Mouse (Mus musculus) liver, embryonic 12.5 days (tissue): ENCODE measurements around the gene Rflna. TPM values are rescaled to one million over a fixed set of nuclear protein-coding genes. Genes with fewer than 3 reads are reported as not detected.

Experiments used
- ATAC-seq: fragments of 200-750 bp; cut with Nextera tagmentation; 2 replicates; pipeline ENCODE4 v1.8.0; 2017; ENCODE audit warnings: moderate number of reproducible peaks, mild to moderate bottlenecking, moderate library complexity
- H3K27ac ChIP-seq: fragments of 300-500 bp; sonication (generic); 2 replicates; pipeline ENCODE4 v1.5.1; 2016; ENCODE audit warnings: mild to moderate bottlenecking
- H3K27me3 ChIP-seq: fragments of 300-500 bp; sonication (generic); replicated peaks from 2 replicates; pipeline ENCODE4 v1.6.1; 2016; ENCODE audit warnings: mild to moderate bottlenecking, moderate library complexity
- H3K36me3 ChIP-seq: fragments of 300-500 bp; sonication (generic); 2 replicates; pipeline ENCODE4 v1.6.1; 2016; ENCODE audit warnings: mild to moderate bottlenecking, moderate library complexity
- H3K4me1 ChIP-seq: fragments of 300-500 bp; sonication (generic); 2 replicates; pipeline ENCODE4 v1.6.1; 2016
- H3K4me2 ChIP-seq: fragments of 300-500 bp; sonication (generic); 2 replicates; pipeline ENCODE4 v1.6.1; 2016; ENCODE audit warnings: mild to moderate bottlenecking, moderate library complexity
- H3K4me3 ChIP-seq: fragments of 300-500 bp; sonication (generic); 2 replicates; pipeline ENCODE4 v1.5.1; 2016; ENCODE audit warnings: mild to moderate bottlenecking, moderate library complexity
- H3K9ac ChIP-seq: fragments of 300-500 bp; sonication (generic); 2 replicates; pipeline ENCODE4 v1.6.1; 2016; ENCODE audit warnings: mild to moderate bottlenecking, moderate library complexity
- H3K9me3 ChIP-seq: fragments of 300-500 bp; sonication (generic); replicated peaks from 2 replicates; pipeline ENCODE4 v1.6.1; 2016; ENCODE audit warnings: mild to moderate bottlenecking, moderate library complexity
- WGBS: fragments of 180-500 bp; shearing (Covaris S2); methylation state at CpG from one replicate; pipeline ENCODE4 v1.1.7; 2016; ENCODE audit not compliant: insufficient replicate concordance; 5-methylcytosine and 5-hydroxymethylcytosine counted together
- polyA plus RNA-seq: library from polyadenylated mRNA; unstranded; fragments of >200 nt; fragmentation: Nextera tagmentation; extraction: Ambion mirVana; gene quantifications from 2 replicates; pipeline ENCODE4 v1.2.1, GENCODE M21; 2016

The Rflna gene
- polyA plus RNA-seq, 1 experiment from 2014 or later: 0.69 TPM

GRCm38 (mm10) chr5:124986222-124986621 is 16.8 kb upstream of the Rflna start:
- no peaks in the 10 kb centered on the region for H3K36me3 ChIP-seq
- no peaks in the 10 kb centered on the region for H3K4me1 ChIP-seq
- peaks cover 11% of the 10 kb centered on the region; the same call in 1 of the 2 replicates for H3K9me3 ChIP-seq
- no peak overlapping the region for H3K9ac ChIP-seq
- H3K27me3 ChIP-seq: no peaks in the 10 kb centered on the region
- no peak overlapping the region for H3K27ac ChIP-seq
- WGBS: 65% methylated on average over 5 of the region's 5 CpGs
- no peak for ATAC-seq
- H3K4me3 ChIP-seq: no peak overlapping the region
- H3K4me2 ChIP-seq: no peak overlapping the region

DNA sequence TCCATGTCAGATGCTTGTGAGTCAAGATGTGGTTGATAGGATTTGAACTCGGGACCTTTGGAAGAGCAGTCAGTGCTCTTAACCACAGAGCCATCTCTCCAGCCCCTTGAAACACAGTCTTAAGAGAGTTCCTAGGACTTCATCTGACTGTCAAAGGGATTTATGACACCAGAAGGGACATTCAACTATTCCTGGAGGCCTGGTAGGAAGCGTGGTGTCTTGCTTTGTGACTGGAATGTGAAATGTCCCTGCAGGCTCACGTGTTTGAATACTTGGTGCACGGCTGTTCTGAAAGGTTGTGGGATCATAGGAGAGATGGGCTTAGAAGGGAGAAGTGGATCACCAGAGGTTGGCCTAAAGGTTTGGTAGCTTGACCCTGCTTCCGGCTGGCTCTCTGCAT is 16.4 kb upstream of the Rflna start:
- Histone ChIP-seq H3K4me2 (no peak overlapping the region), H3K4me1 (no peaks in the 10 kb centered on the region), H3K4me3 (no peak overlapping the region), H3K9me3 (peaks cover 11% of the 10 kb centered on the region; the same call in 1 of the 2 replicates), H3K27me3 (no peaks in the 10 kb centered on the region), H3K9ac (no peak overlapping the region), H3K27ac (no peak overlapping the region), H3K36me3 (no peaks in the 10 kb centered on the region)
- no peak for ATAC-seq
- WGBS: 71% methylated on average over 5 of the region's 5 CpGs

- H3K27ac ChIP-seq: no peak overlapping the region
- no peak overlapping the region for H3K4me2 ChIP-seq
- no peaks in the 10 kb centered on the region for H3K36me3 ChIP-seq
- WGBS: 71% methylated on average over 2 of the region's 2 CpGs
- H3K9ac ChIP-seq: no peak overlapping the region
- no peaks in the 10 kb centered on the region for H3K9me3 ChIP-seq
- ATAC-seq: no peak
- H3K4me3 ChIP-seq: no peak overlapping the region
- peaks cover 26% of the 10 kb centered on the region for H3K27me3 ChIP-seq
- 0 out of 2 replicates have a peak, but pooled peaks cover 4% of the 10 kb centered on the region for H3K4me1 ChIP-seq
These were observed 13.3 kb upstream of the Rflna start for GRCm38 (mm10) chr5:124989724-124990123.

DNA sequence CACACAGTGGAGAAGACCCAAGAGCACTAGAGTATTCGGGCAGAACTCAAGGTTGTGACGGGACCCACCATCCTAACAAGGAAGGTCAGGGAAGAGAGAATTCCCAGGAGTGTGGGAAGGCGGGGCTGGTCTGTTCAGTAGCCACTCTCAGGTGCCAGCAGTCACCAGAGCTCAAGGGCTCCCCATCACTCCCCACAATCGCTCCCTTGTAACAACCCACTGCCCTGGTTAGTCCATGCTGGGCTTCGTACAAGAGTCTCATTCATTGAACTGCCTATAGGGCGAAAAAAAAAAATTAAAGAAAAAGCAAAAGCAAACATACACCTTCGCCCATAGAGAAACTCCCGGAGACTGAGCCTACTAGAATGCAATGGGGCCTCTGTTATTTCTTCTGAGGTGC is 10.7 kb upstream of the Rflna start:
- Histone ChIP-seq H3K36me3 (no peaks in the 10 kb centered on the region), H3K9me3 (no peaks in the 10 kb centered on the region), H3K9ac (no peak overlapping the region), H3K4me2 (no peak overlapping the region), H3K4me3 (no peak overlapping the region), H3K4me1 (0 out of 2 replicates have a peak, but pooled peaks cover 4% of the 10 kb centered on the region), H3K27ac (no peak overlapping the region), H3K27me3 (peaks cover 26% of the 10 kb centered on the region)
- 67% methylated on average over 8 of the region's 8 CpGs for WGBS
- ATAC-seq: no peak

- 0 out of 2 replicates have a peak, but pooled peaks cover 4% of the 10 kb centered on the region for H3K4me1 ChIP-seq
- no peak overlapping the region for H3K27ac ChIP-seq
- no peaks in the 10 kb centered on the region for H3K9me3 ChIP-seq
- H3K4me2 ChIP-seq: no peak overlapping the region
- H3K27me3 ChIP-seq: peaks cover 26% of the 10 kb centered on the region
- ATAC-seq: no peak
- 13% methylated on average over 11 of the region's 11 CpGs for WGBS
- H3K4me3 ChIP-seq: no peak overlapping the region
- no peak overlapping the region for H3K9ac ChIP-seq
- H3K36me3 ChIP-seq: no peaks in the 10 kb centered on the region
These were observed 10.1 kb upstream of the Rflna start for GRCm38 (mm10) chr5:124992891-124993290.

DNA sequence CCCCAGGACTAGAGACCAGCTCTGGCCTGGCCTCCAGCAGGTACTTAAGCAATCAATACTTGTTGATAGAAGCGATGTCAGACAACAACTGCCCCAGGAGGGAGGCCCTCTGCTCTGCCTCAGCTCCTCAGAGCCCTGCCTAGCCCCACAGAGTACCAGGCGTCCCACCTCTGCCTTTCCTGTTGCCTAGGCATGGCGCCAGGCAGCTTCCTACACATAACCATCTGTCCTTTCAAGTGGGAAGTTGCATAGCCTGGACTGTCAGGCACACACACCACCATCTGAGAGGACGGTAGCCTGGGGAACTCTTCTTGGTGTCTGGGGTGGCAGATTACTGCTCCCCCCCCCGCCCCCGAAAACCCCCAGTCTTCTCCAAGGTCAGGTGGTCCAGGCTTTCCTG is 6.2 kb upstream of the Rflna start:
- peaks cover 30% of the 10 kb centered on the region for H3K27me3 ChIP-seq
- no peak overlapping the region for H3K4me2 ChIP-seq
- WGBS: 41% methylated on average over 6 of the region's 6 CpGs
- H3K27ac ChIP-seq: no peak overlapping the region
- no peak overlapping the region for H3K4me3 ChIP-seq
- no peaks in the 10 kb centered on the region for H3K9me3 ChIP-seq
- no peaks in the 10 kb centered on the region for H3K36me3 ChIP-seq
- ATAC-seq: no peak
- H3K9ac ChIP-seq: no peak overlapping the region
- 0 out of 2 replicates have a peak, but pooled peaks cover 4% of the 10 kb centered on the region for H3K4me1 ChIP-seq

- no peak overlapping the region for H3K4me3 ChIP-seq
- no peak overlapping the region for H3K4me2 ChIP-seq
- WGBS: 71% methylated on average over 4 of the region's 4 CpGs
- H3K9me3 ChIP-seq: no peaks in the 10 kb centered on the region
- H3K27ac ChIP-seq: no peak overlapping the region
- no peaks in the 10 kb centered on the region for H3K36me3 ChIP-seq
- no peak for ATAC-seq
- no peak overlapping the region for H3K9ac ChIP-seq
- peaks cover 30% of the 10 kb centered on the region for H3K27me3 ChIP-seq
- H3K4me1 ChIP-seq: peaks cover 3% of the 10 kb centered on the region
These were observed 5.1 kb upstream of the Rflna start for GRCm38 (mm10) chr5:124997913-124998312.

DNA sequence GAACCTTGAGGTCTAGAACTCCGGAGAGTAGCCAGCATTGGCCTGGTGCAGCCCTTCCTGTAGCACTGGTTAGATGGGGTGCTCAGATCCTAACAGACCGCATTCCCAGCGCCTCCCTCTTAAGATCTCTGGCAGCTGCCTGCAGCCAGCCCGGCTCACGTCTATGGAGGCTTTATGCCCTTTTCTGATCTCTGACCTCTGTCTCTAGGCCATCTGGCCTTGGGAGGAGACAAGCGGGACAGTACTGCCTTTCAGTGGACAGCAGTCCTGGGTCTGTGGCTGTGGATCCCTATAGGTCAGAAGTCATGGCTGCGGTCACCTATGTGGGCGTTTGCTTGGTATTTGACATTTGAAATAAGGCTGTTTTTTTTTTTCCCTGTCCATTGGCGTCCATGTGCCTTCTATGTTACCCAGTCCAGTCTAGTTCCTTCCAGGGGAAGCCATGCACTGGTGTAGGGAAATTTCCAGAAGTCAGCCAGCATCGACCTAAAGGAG is 2.2 kb upstream of the Rflna start:
- Histone ChIP-seq H3K9me3 (no peaks in the 10 kb centered on the region), H3K4me2 (no peak overlapping the region), H3K27ac (no peak overlapping the region), H3K36me3 (no peaks in the 10 kb centered on the region), H3K4me3 (no peak overlapping the region), H3K9ac (no peak overlapping the region), H3K4me1 (peaks cover 9% of the 10 kb centered on the region), H3K27me3 (peaks cover 44% of the 10 kb centered on the region)
- 68% methylated on average over 10 of the region's 10 CpGs for WGBS
- ATAC-seq: no peak

DNA sequence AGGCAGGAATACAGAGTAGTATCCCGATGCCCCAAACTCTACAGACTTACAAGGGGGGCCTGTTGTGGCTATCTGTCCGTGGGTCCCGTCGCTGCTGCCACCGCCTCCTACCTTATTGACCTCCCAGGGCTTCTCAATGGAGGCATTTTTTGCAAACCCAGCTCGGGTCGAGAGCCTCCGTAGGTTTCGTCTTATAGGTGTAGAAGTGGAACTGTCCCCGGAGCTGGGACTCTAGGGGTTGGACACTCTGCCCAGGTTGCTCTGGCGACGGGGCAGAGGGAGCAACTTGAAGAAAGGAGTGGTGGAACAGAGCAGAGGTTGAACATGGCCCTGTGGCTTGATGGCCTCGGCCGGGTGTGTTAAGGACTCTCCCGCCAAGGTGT is 843 bp downstream of the Rflna start:
- peak overlapping the region; percentile 56 for H3K4me2 ChIP-seq
- peaks cover 9% of the 10 kb centered on the region for H3K4me1 ChIP-seq
- peak overlapping the region; percentile 29 for H3K4me3 ChIP-seq
- 18% methylated on average over 15 of the region's 15 CpGs for WGBS
- no peaks in the 10 kb centered on the region for H3K9me3 ChIP-seq
- H3K27me3 ChIP-seq: peaks cover 54% of the 10 kb centered on the region
- H3K36me3 ChIP-seq: no peaks in the 10 kb centered on the region
- no peak for ATAC-seq
- H3K9ac ChIP-seq: no peak overlapping the region
- no peak overlapping the region for H3K27ac ChIP-seq

GRCm38 (mm10) chr5:125005871-125006652 is 3.0 kb downstream of the Rflna start:
- H3K4me2 ChIP-seq: no peak overlapping the region
- H3K4me3 ChIP-seq: no peak overlapping the region
- no peak for ATAC-seq
- H3K9me3 ChIP-seq: no peaks in the 10 kb centered on the region
- peaks cover 54% of the 10 kb centered on the region for H3K27me3 ChIP-seq
- H3K9ac ChIP-seq: no peak overlapping the region
- H3K27ac ChIP-seq: no peak overlapping the region
- H3K4me1 ChIP-seq: peaks cover 9% of the 10 kb centered on the region
- WGBS: 53% methylated on average over 9 of the region's 9 CpGs
- H3K36me3 ChIP-seq: no peaks in the 10 kb centered on the region

GRCm38 (mm10) chr5:125006896-125007295 is 3.9 kb downstream of the Rflna start:
- Histone ChIP-seq H3K4me3 (no peak overlapping the region), H3K27ac (no peak overlapping the region), H3K9ac (no peak overlapping the region), H3K4me1 (peaks cover 9% of the 10 kb centered on the region), H3K36me3 (no peaks in the 10 kb centered on the region), H3K4me2 (no peak overlapping the region), H3K9me3 (no peaks in the 10 kb centered on the region), H3K27me3 (peaks cover 49% of the 10 kb centered on the region)
- WGBS: 60% methylated on average over 5 of the region's 5 CpGs
- no peak for ATAC-seq

GRCm38 (mm10) chr5:125011166-125011565 is 8.1 kb downstream of the Rflna start:
- H3K4me1 ChIP-seq: no peaks in the 10 kb centered on the region
- 82% methylated on average over 24 of the region's 24 CpGs for WGBS
- no peak overlapping the region for H3K4me2 ChIP-seq
- no peak overlapping the region for H3K9ac ChIP-seq
- peaks cover 11% of the 10 kb centered on the region for H3K36me3 ChIP-seq
- ATAC-seq: no peak
- 0 out of 2 replicates have a peak, but pooled peaks cover 6% of the 10 kb centered on the region for H3K27me3 ChIP-seq
- H3K4me3 ChIP-seq: no peak overlapping the region
- H3K27ac ChIP-seq: no peak overlapping the region
- no peaks in the 10 kb centered on the region for H3K9me3 ChIP-seq
